Mouse (Mus musculus): ENCODE results near the gene Il22. TPM values are rescaled to one million over a fixed set of nuclear protein-coding genes. Genes with fewer than 3 reads are reported as not detected.

Il22 gene
- polyA plus RNA-seq (2017; shearing (Covaris generic)): not detected

GRCm38 (mm10) chr10:118204642-118205041 is at the start of gene Il22:
Gene Il22, plus strand, starts transcription at chr10:118204942.

GRCm38 (mm10) chr10:118240680-118241079 is 35.9 kb downstream of the Il22 start, which contains the start of gene Gm32717:
Gene Gm32717, minus strand, starts transcription at chr10:118240780.

GRCm38 (mm10) chr10:118258388-118258787 is 53.6 kb downstream of the Il22 start, which contains the start of gene Gm32802:
Gene Gm32802, plus strand, starts transcription at chr10:118258688.

Other genes with a start within 250 kb of the Il22 start
- gene Mdm1, start 63.1 kb upstream of the Il22 start, polyA plus RNA-seq (2017; shearing (Covaris generic)): 8.9 TPM
- gene Gm32717, start 35.8 kb downstream of the Il22 start, polyA plus RNA-seq (2017; shearing (Covaris generic)): not detected
- gene Gm32802, start 53.7 kb downstream of the Il22 start, polyA plus RNA-seq (2017; shearing (Covaris generic)): not detected
- gene Iltifb, start 90.1 kb downstream of the Il22 start, polyA plus RNA-seq (2017; shearing (Covaris generic)): not detected
- not detected for gene Gm9040, start 122.0 kb downstream of the Il22 start, polyA plus RNA-seq (2017; shearing (Covaris generic))
- not detected for gene Gm9044, start 127.5 kb downstream of the Il22 start, polyA plus RNA-seq (2017; shearing (Covaris generic))
- gene Gm9045, start 132.9 kb downstream of the Il22 start, polyA plus RNA-seq (2017; shearing (Covaris generic)): not detected
- gene Gm9046, start 138.3 kb downstream of the Il22 start, polyA plus RNA-seq (2017; shearing (Covaris generic)): not detected
- not detected for gene Gm9048, start 143.7 kb downstream of the Il22 start, polyA plus RNA-seq (2017; shearing (Covaris generic))
- not detected for gene Gm9049, start 149.2 kb downstream of the Il22 start, polyA plus RNA-seq (2017; shearing (Covaris generic))
- 0.39 TPM for gene Ifng, start 236.1 kb downstream of the Il22 start, polyA plus RNA-seq (2017; shearing (Covaris generic))

Measured in naive thymus-derived CD4-positive, alpha-beta T cell, adult 5 months (primary cell).